Mouse (Mus musculus): ENCODE data around the gene Dph5. TPM values are rescaled to one million over a fixed set of nuclear protein-coding genes. Genes with fewer than 3 reads are reported as not detected.

Gene Dph5
- polyA plus RNA-seq, 2 experiments from 2014 or later: 98.6 to 119 TPM

DNA sequence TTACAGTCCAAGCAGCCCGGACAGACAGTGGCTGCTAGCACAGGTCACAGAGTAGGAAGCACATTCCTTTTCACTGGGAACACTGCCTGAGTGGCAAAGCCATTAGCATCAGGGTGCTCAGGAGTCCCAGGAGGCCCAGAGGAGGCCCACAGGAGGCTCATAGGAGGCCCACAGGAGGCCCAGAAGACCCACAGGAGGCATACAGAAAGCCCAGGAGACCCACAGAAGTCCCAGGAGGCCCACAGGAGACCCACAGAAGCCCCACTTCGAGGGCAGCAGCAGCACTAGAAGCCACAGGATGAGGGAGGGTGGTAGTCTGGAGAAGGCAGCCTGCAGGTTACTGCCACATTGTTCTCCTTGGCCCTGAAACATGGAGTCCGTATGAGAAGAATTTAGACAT lies 65.5 kb downstream of the Dph5 start:
- no peak for ATAC-seq

DNA sequence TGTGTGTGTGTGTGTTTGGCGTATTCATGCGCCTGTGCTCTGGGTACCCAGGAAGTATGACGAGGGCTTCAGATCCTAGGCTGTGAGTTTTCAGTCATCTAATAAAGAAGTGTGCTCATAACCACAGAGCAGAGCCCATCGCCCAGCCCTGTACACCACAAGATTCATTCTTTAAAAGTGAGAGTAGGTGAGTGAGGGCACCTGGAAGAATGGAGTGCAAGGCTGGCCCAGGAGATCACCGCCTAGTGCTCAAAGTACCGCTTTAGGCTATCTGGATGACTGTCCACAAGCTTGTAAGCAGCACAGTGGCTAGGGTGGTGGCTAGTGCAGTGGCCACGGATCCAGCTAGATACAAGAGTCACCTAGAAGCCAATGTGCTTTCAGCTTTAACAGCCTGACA lies 69.6 kb downstream of the Dph5 start:
- ATAC-seq: no peak

DNA sequence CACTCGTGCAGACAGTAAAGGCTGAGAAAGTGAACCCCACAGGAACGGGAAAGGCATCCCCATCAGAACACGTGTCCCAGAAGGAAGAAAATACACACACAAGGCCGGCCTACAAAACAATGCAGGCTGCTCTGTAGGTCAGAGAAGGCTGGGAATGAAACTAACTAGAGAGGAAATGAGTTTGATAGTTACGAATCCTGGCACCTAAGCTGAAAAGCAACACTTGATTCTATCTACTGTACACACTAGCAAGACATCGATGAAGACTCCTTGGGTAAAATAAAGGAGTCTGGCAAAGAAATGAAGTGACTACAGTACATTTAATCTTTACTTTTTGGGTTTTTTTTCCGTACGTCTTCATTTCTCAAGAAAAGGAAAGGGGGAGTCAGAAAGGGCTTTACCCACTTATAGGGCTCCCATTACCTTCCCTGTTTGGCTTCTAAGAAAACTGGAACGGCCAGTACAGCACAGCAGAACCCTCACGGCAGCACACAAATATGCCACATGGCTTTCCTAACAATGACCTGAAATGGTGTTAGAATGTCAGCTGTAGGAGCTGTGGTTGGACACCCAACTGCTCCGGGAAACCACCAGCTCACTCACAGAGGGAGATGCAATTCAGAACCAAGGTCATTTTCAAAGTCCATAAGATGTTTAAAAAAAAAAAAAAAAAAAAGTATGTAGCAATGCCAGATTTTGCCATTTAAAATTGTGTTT lies 73.8 kb downstream of the Dph5 start:
- no peak for ATAC-seq

DNA sequence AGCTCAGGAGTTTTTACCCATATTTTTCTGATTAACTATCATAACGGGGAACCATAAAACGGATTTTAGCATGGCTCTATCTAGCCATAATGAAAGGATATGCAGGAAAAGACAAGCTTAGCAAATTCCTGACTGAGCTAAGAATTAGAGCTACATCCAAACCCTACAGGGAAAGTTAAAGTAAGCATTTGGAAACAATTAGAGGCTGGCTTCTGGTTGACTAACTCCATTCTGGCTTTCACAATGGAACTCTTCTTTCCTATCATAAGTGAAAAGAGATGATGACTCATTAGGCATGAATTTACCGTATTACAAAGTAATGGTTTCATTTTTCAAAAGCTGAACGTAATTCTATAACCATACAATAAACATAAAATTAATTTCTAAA lies 74.4 kb downstream of the Dph5 start:
- ATAC-seq: no peak

DNA sequence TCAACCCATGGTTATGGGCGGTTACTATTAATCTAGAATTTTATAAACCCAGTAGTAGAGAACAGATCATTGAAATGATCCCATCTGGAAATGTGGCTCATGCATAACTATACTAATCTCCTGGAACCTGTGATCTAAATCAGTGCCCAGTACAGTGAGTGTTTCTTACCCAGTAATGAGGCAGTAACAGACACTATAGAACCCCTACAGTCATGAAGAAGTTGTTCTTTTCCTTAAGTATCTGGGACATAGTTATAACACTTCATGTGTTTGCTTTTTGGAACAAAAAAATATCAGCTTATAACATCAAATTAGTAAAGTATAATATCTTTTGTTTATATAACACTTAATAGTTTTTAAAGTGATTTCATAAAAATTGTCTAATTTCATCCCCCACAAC lies 76.0 kb downstream of the Dph5 start:
- no peak for ATAC-seq

DNA sequence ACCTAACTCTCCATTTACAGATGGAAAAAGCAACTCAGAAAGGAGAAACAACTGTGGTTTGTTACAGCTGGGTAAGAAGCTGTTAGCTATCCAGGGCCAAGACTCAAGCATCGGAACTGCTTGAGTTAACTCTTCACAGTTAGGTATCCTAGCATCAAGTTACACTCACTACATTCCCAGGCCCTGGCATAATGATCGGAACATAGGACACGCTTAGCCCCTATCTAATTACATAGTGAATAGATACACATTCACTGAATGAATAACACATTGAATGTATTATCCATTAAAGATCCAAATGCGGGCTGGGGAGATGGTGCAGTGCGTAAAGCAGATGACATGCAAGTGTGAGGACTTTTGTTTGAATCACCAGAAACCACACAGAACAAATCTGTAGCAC lies 76.4 kb downstream of the Dph5 start:
- ATAC-seq: no peak

DNA sequence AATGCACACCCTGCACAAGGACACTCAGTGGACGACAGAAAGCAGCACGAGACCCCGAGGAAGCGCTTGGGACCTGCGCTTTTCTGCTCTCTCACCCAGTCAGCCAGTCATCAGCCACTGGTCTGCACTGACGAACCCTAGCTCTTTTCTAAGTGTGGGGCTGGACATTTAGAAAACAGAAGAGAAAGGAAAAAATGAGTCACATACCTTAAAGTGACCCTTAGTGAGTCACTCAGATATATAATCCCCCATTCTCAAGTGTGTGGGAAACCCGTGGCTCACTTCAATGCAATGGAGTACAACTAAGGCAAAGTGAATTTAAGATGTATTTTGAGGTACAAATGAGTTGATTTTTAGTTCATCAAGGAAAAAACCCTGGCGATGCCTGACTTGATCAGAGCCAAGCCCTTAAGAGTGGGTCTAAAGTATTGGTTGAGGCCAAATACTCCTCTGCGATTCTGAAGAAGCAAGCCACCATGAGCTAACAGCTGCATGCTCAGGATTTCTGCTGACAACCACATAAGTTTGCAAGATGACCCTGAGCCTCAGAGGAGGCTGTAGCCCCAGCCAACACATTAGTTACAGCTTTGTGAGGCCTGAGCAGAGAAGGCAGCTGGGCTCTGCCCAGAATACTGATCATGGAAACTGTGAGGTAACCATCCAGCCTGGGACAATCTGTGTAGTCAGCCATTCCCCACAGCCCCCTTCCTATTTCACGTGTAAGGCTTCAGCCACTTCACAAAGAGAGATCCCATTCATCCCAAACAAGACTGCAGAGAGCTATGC lies 81.3 kb downstream of the Dph5 start:
- no peak for ATAC-seq

DNA sequence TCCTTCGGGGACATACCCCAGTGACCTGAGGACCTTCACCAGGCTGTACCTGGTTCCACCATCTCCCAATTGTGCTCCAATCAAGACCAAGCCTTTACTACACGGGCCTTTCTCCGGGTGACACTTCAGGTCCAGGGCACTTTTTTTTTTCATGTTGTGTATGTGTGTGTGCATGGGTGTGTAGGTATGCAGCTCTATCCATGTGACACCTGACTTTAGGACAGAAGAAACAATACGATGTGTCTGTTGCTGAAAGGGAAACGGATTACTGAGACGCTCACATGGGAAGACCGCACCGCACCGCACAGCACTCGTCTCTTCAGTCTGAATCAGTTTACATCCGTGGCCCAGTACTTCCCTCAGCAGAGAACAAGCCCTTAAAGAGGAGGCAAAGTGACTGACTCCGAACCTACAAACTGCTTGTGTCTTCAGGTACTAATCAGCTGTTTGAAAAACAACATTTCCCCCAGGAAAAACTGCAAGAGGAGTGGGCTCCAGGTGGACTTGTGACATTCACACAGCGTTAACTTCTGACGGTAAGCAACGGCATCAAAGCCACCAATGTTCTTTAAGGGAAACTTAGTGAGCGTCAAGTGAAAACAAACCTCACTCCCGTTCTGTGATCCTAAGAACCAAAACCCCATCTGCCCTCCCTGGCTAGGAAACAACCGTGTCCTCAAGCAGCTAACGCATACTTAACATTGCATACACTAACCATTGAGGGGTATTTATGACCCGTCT lies 83.6 kb downstream of the Dph5 start:
- no peak for ATAC-seq

DNA sequence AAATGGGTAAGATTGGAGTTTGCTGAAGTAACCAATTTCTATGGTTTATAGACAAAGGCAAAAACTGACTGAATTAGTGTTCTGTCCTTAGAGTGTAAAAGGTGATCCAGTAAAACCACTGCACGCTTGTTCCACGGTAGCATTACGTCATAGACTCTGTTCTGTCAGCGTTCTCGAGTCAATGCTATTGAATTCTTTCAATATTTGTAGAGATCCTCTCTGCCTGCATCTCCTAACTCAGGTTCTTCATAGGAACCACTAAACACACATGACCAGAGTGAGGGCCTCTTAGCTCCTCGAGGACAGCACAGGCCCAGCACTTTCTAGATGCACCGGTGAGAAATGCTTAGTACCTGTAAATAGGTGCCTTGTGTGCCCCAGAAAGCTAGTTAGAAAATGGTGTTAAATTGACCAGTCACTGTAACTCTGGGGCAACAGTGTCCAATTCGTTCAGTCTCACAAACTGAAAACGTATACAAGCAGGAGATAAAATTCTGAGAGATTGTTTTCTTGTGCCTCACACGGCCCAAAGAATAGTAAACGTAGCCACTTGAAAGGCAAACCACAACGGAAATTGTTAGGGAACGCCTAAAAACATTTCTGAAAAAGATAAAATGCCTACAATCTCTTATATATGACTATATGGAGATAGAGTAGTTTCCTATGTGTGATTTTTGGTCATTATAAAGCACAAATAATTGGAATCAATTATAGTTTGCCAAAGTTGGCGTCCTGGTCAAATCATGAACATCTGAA lies 84.4 kb downstream of the Dph5 start:
- ATAC-seq: peak; percentile 72

DNA sequence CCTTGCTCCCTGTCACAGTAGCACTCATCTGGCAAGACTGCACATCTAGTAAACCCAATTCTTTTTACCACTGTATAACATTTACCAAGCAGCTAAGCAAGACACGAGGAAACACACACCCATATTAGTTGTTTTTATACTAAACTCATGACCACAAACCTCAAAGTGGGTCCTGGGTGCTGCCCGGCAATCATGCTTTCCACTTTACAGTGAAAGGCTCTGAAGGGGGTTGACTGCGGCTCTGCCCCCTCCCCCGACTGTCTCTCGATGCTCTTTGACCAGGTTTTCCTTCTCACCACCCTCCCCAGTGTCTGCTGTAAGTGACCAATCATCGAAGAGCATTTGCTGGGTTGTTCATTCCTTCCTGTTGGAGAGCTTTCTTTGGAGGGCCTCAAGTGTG lies 86.6 kb downstream of the Dph5 start:
- peak; percentile 46 for ATAC-seq

DNA sequence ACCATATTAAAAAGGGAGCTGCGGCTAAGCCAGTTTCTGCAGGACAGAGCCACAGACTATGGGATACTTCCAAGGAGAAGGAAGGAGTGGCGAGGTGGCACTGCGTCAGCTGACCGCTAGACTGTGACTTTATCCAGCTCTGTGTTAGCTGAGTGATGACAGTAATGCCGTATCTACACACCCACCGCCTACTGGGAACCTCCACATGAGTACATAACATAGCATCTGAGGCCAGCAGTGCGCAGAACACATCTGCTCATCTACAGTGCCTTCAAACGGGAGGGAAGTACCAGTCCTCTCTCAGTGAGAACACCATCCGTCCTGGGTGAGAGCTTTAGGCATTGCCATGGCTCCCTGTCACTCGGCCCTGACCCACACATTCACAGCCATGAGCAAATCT lies 87.4 kb downstream of the Dph5 start:
- ATAC-seq: no peak

DNA sequence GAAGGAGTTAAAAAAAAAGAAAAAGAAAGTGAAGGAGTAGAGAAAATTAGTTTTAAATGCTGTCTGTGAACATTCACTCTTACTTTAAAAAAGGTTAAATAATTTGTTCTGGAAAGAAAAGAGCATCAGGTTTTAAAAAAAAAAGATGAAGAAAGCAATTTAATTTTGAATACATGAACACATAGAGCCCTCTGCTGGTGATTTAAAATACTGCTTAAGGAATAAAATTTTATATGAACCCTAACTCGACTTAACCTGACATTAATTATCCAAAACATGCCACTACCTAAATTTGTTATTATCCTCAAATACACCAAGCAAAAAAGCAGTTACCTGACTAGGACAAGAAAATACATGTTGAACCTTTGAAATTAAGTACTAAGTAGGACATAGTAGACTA lies 91.4 kb downstream of the Dph5 start:
- peak; percentile 38 for ATAC-seq

DNA sequence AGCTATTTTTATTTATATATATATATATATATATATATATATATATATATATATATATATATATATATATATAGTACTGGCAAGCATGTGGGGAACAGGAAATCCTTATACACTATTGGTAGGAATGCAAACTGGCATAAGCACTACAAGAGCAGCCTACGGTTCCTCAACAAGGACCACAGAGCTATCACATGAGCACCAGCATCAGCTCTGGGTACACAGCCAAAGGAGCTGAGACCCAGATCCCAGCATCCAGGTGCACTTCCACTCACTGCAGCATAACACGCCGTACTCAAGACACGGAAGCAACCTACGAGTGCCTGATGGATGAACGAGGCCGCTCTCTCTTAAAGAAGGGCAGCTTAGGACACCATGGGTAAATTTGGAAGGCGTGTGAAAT lies 95.6 kb downstream of the Dph5 start:
- ATAC-seq: no peak

Other genes starting within 250 kb of the Dph5 start
- 100 to 1,000 TPM; 195 to 238 TPM for gene S1pr1, start 172.8 kb upstream of the Dph5 start, polyA plus RNA-seq (2017; shearing (Covaris generic))
- gene Slc30a7, start 119.6 kb downstream of the Dph5 start, polyA plus RNA-seq (2017; shearing (Covaris generic)): 10 to 100 TPM; 40.5 to 61.6 TPM
- gene Extl2, start 119.6 kb downstream of the Dph5 start, polyA plus RNA-seq (2017; shearing (Covaris generic)): 10 to 100 TPM in 1 of 2 experiments, 1 to 10 TPM in 1; 7.0 to 10.6 TPM
- 1 to 10 TPM; 5.4 to 7.8 TPM for gene Vcam1, start 241.9 kb downstream of the Dph5 start, polyA plus RNA-seq (2017; shearing (Covaris generic))

Data from CD4-positive, CD25-positive, alpha-beta regulatory T cell, adult 4 months (primary cell).